Mouse (Mus musculus) heart, adult 2 months (tissue): Measurements from ENCODE around the gene Gm960. TPM values are rescaled to one million over a fixed set of nuclear protein-coding genes. Genes with fewer than 3 reads are reported as not detected.

Experiments used
- DNase-seq, 2 experiments: peaks; one replicate each; pipeline ENCODE4 v3.0.0; 2021
- H3K27ac ChIP-seq: fragments of 200-600 bp; 2 replicates; pipeline ENCODE4 v1.8.1; 2022
- H3K27me3 ChIP-seq: fragments of 200-500 bp; 2 replicates; pipeline ENCODE4 v1.6.1; 2012; ENCODE audit warnings: mild to moderate bottlenecking, low read length, inconsistent platforms, mixed read lengths; ENCODE audit not compliant: control insufficient read depth, insufficient read depth
- H3K36me3 ChIP-seq: fragments of 200-500 bp; 2 replicates; pipeline ENCODE4 v1.6.1; 2012; ENCODE audit warnings: low read length, inconsistent platforms; ENCODE audit not compliant: control insufficient read depth, insufficient read depth
- H3K4me1 ChIP-seq: fragments of 200-500 bp; 2 replicates; pipeline ENCODE4 v1.6.1; 2011; ENCODE audit warnings: low read length; ENCODE audit not compliant: control insufficient read depth, insufficient read depth
- H3K4me3 ChIP-seq: fragments of 200-600 bp; 2 replicates; pipeline ENCODE4 v1.8.1; 2022
- H3K79me2 ChIP-seq: fragments of 200-500 bp; replicated peaks from 2 replicates; pipeline ENCODE4 v1.6.1; 2012; ENCODE audit warnings: mild to moderate bottlenecking, inconsistent platforms, low read length, moderate library complexity, mixed read lengths; ENCODE audit not compliant: control insufficient read depth, insufficient read depth
- H3K9ac ChIP-seq: fragments of 200-500 bp; 2 replicates; pipeline ENCODE4 v1.6.1; 2012; ENCODE audit warnings: low read depth, mild to moderate bottlenecking, control low read depth, inconsistent platforms, low read length, mixed read lengths
- CTCF ChIP-seq: fragments of 200-600 bp; IDR thresholded peaks from 2 replicates; pipeline ENCODE4 v1.8.1; 2022; ENCODE audit warnings: antibody characterized with exemption, mild to moderate bottlenecking, moderate library complexity
- EP300 ChIP-seq: fragments of 200-500 bp; IDR thresholded peaks from 2 replicates; pipeline ENCODE4 v1.6.1; 2011; ENCODE audit warnings: low read depth, low read length, control low read depth; ENCODE audit not compliant: insufficient read depth
- POLR2A ChIP-seq: fragments of 200-500 bp; IDR thresholded peaks from 2 replicates; pipeline ENCODE4 v1.6.1; 2011; ENCODE audit warnings: mild to moderate bottlenecking, low read depth, low read length, control low read depth; ENCODE audit not compliant: insufficient read depth
- WGBS: fragments of 180-500 bp; shearing (Covaris S2); methylation state at CpG from one replicate; pipeline ENCODE4 v1.1.7; 2018; 5-methylcytosine and 5-hydroxymethylcytosine counted together
- intact Hi-C: fragments of 180-260 bp; cut with DNase I; formaldehyde crosslinking; loops from one replicate; pipeline ENCODE4 v1.15.1; 2025
- polyA plus RNA-seq: library from polyadenylated mRNA; depleted of rRNA; stranded (reverse); fragments of >200 nt; gene quantifications from 2 replicates; pipeline ENCODE4 v1.2.3, GENCODE M21; 2012
- total RNA-seq, 2 experiments: library from RNA; stranded (reverse); gene quantifications; 2 replicates each; pipeline ENCODE4 v1.2.3; 2021

Gm960 gene
- total and polyA plus RNA-seq, 3 experiments = not detected

DNA sequence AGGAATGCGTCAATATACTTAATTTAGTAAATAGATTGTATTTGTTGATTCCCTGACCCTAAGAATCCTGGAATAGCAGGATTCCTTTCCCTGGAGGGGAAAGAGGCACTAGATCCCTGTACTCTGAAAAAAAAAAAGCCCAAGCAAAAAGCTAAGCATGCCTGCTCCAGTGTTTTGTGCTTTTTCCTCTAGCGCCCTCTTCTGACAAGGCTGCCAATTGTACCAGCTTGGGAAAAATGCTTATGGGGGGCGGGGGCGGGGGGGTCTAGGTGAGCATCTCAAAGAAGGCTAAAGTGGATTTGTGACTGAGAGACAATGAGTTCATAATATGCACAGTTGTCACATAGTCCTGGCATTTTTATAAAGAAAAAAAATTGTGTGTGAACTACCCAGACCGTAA lies 45.1 kb upstream of the Gm960 start:
- no peaks in the 10 kb centered on the region for H3K36me3 ChIP-seq
- intact Hi-C loops = loop anchor here (1.0 to 2.0 kb wide), 2 partner anchors 115 to 247 kb away; no protein-coding TSS in a partner anchor
- DNase-seq = peak in 1 of 2 experiments; percentile 21
- no peak for TF ChIP-seq POLR2A
- TF ChIP-seq CTCF = peak; percentile 62
- H3K79me2 ChIP-seq = no peaks in the 10 kb centered on the region
- WGBS = 49% methylated on average over 5 of the region's 5 CpGs
- H3K27ac ChIP-seq = no peak overlapping the region
- H3K9ac ChIP-seq = no peak overlapping the region
- H3K27me3 ChIP-seq = no peaks in the 10 kb centered on the region
- peaks cover 2% of the 10 kb centered on the region; the same call in 1 of the 2 replicates for H3K4me1 ChIP-seq
- no peak overlapping the region for H3K4me3 ChIP-seq

DNA sequence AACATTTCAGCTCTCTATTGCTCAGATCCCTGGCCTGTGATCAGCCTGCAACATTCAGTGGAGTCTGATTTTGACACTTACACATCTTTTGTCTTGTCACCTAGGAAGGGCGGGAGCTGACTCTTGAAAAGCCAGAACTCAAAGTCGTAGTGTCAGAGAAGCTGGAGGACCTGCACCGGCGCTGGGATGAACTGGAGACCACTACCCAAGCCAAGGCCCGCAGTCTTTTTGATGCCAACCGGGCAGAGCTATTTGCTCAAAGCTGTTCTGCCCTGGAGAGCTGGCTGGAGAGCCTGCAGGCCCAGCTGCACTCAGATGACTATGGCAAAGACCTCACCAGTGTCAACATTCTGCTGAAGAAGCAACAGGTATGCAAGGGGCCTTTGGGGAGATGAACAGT lies 43.8 kb upstream of the Gm960 start:
- WGBS = 90% methylated on average over 6 of the region's 6 CpGs
- no peak overlapping the region for H3K9ac ChIP-seq
- intact Hi-C loops = loop anchor here (2.0 kb wide), 1 partner anchor 245 kb away; no protein-coding TSS in a partner anchor
- H3K36me3 ChIP-seq = no peaks in the 10 kb centered on the region
- peaks cover 2% of the 10 kb centered on the region; the same call in 1 of the 2 replicates for H3K4me1 ChIP-seq
- H3K79me2 ChIP-seq = no peaks in the 10 kb centered on the region
- H3K27ac ChIP-seq = no peak overlapping the region
- TF ChIP-seq POLR2A (no peak), CTCF (no peak), EP300 (no peak)
- no peak overlapping the region for H3K4me3 ChIP-seq
- DNase-seq = peak in 1 of 2 experiments; percentile 12
- H3K27me3 ChIP-seq = no peaks in the 10 kb centered on the region

DNA sequence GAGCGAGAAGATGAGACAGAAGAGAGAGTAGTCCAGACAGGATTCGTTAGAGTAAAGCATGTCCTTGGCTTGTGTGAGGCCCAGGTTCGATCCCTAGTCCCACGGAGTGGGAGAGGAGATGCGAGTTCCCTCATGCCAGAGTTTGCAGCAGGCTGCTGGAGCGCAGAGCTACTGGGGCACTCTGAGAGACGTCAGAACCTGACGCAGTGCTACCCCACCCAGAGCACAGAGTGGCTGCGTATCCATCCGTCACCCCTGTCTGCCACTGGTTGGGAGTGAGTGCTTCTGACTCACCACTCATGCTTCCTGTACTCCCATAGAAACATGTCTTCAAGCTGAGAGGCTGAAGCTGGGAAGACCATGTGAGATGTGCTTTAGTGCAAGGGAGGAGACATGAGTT lies 43.0 kb upstream of the Gm960 start:
- intact Hi-C loops = no loop called here
- H3K79me2 ChIP-seq = no peaks in the 10 kb centered on the region
- DNase-seq = peak in 1 of 2 experiments; percentile 12
- H3K4me1 ChIP-seq = peaks cover 2% of the 10 kb centered on the region; the same call in 1 of the 2 replicates
- no peak overlapping the region for H3K27ac ChIP-seq
- 77% methylated on average over 10 of the region's 10 CpGs for WGBS
- H3K36me3 ChIP-seq = no peaks in the 10 kb centered on the region
- H3K9ac ChIP-seq = no peak overlapping the region
- no peaks in the 10 kb centered on the region for H3K27me3 ChIP-seq
- TF ChIP-seq EP300 = no peak
- no peak for TF ChIP-seq CTCF
- no peak for TF ChIP-seq POLR2A
- H3K4me3 ChIP-seq = no peak overlapping the region

DNA sequence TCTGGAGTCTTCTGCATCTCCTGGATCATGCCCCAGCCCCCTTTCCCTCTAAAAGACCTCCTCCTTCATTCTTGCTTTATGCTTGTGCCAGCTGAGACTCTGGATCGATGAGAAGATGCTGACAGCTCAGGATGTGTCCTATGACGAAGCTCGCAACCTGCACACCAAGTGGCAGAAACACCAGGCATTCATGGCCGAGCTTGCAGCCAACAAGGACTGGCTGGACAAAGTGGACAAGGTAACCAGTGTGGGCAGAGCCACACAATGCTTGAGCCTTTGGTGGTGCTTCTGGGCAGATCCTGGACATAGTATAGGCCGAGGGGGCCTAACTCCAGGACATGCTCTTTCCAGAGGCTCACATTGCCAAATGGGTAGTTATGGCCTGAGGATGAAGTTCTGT lies 41.3 kb upstream of the Gm960 start:
- H3K79me2 ChIP-seq = no peaks in the 10 kb centered on the region
- H3K36me3 ChIP-seq = no peaks in the 10 kb centered on the region
- H3K4me1 ChIP-seq = no peaks in the 10 kb centered on the region
- no peak overlapping the region for H3K9ac ChIP-seq
- TF ChIP-seq POLR2A = no peak
- no peak for TF ChIP-seq EP300
- no peak for TF ChIP-seq CTCF
- no peak overlapping the region for H3K4me3 ChIP-seq
- WGBS = 89% methylated on average over 5 of the region's 5 CpGs
- H3K27me3 ChIP-seq = no peaks in the 10 kb centered on the region
- intact Hi-C loops = no loop called here
- peak in 1 of 2 experiments; percentile 8 for DNase-seq
- no peak overlapping the region for H3K27ac ChIP-seq

DNA sequence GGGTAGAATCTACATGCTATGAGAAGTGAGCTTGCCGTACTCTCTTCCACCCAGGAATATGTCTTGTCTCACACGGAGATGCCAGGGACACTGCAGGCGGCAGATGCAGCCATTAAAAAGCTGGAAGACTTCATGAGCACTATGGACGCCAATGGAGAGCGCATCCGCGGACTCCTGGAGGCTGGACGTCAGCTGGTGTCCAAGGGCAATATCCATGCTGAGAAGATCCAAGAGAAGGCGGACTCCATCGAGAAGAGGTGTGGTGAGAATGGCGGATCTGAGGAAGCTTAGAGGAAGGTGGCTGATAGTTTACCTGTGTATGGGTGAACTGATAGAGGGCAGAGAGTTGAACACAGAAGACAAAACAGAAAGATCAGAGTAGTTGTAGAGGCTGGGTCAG lies 40.6 kb upstream of the Gm960 start:
- Histone ChIP-seq H3K36me3 (no peaks in the 10 kb centered on the region), H3K27ac (no peak overlapping the region), H3K4me3 (no peak overlapping the region), H3K9ac (no peak overlapping the region), H3K27me3 (no peaks in the 10 kb centered on the region), H3K4me1 (no peaks in the 10 kb centered on the region), H3K79me2 (no peaks in the 10 kb centered on the region)
- no peak for DNase-seq
- intact Hi-C loops = no loop called here
- 94% methylated on average over 11 of the region's 11 CpGs for WGBS
- TF ChIP-seq EP300 (no peak), POLR2A (no peak), CTCF (no peak)

DNA sequence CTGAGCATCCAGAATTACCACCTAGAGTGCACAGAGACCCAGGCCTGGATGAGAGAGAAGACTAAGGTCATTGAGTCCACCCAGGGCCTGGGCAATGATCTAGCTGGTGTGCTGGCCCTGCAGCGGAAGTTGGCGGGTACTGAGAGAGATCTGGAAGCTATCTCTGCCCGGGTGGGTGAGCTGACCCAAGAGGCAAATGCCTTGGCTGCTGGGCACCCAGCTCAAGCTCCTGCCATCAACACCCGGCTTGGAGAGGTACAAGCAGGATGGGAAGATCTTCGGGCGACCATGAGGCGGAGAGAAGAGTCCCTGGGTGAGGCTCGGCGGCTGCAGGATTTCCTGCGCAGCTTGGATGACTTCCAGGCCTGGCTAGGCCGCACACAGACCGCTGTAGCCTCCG lies 39.4 kb upstream of the Gm960 start:
- intact Hi-C loops = no loop called here

More for the DNA sequence above, 39.4 kb upstream of the Gm960 start:
- Histone ChIP-seq H3K27me3 (no peaks in the 10 kb centered on the region), H3K9ac (peak overlapping the region; percentile 59), H3K4me1 (no peaks in the 10 kb centered on the region), H3K79me2 (no peaks in the 10 kb centered on the region), H3K36me3 (no peaks in the 10 kb centered on the region), H3K4me3 (no peak overlapping the region), H3K27ac (no peak overlapping the region)
- no peak for TF ChIP-seq POLR2A
- no peak for TF ChIP-seq CTCF
- no peak for TF ChIP-seq EP300
- WGBS = 64% methylated on average over 13 of the region's 13 CpGs
- peak; percentile 42 to 50 for DNase-seq
